Mouse (Mus musculus): ENCODE results near the gene Rhot2. TPM values are rescaled to one million over a fixed set of nuclear protein-coding genes. Genes with fewer than 3 reads are reported as not detected.

Rhot2 gene
- polyA plus RNA-seq, 1 experiment = 108 TPM

DNA sequence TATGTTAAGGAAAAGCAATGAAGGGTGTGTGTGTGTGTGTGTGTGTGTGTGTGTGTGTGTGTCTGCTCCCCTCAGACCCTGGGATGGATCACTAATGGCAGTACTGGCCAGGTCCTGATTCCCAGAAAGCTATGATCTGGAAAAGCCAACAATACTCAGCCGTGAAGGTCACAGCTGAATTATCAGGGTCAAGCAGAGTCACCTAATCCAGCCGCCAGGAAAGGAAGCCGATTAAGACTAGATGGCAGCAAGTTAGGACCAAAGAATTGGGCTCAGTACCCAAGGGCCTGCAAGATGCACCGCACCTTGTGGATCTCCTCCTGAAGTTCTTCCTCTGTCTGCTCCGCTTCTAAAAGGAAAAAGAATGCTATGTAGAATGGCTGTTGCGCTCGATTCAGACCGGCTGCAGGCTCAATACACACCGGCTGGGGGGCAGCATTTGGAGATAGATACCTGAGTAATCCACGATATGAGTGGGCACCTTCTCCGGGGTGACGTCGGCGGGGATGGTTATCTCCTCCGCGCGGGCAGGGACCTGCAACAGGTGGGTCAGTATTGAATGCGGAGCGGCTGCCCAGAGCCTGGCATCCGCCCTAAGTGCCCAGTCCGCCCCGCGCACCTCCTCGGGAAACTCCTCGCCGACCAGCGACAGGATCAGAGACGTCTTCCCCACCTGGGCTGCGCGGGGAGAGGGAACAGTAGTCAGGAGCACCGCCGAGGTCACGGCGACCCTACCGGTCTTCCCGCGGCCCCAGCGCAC, 835 bp downstream of the Rhot2 start:
- H3K4me3 ChIP-seq (ENCODE audit: insufficient read depth, low read length) = peak overlapping the region; percentile 85
- TF ChIP-seq POLR2A (IDR thresholded peaks at IDR 0.05; ENCODE audit: extremely low read depth, insufficient read depth, low read length) (no peak), CTCF (IDR thresholded peaks at IDR 0.05; ENCODE audit: extremely low read depth, insufficient read depth, low read length) (no peak)
- H3K27ac ChIP-seq (ENCODE audit: insufficient read depth, low read length) = peak overlapping the region; percentile 82
- H3K4me1 ChIP-seq (ENCODE audit: control insufficient read depth, insufficient read depth, low read length) = peaks cover 5% of the 10 kb centered on the region

- Histone ChIP-seq H3K27ac (ENCODE audit: insufficient read depth, low read length) (no peak overlapping the region), H3K4me1 (ENCODE audit: control insufficient read depth, insufficient read depth, low read length) (peaks cover 5% of the 10 kb centered on the region), H3K4me3 (ENCODE audit: insufficient read depth, low read length) (peak overlapping the region; percentile 85; the same call in 1 of the 2 replicates)
- TF ChIP-seq POLR2A (IDR thresholded peaks at IDR 0.05; ENCODE audit: extremely low read depth, insufficient read depth, low read length) = no peak
- no peak for TF ChIP-seq CTCF (IDR thresholded peaks at IDR 0.05; ENCODE audit: extremely low read depth, insufficient read depth, low read length)
Measured at GRCm38 (mm10) chr17:25843122-25843521, 1.5 kb downstream of the Rhot2 start.

DNA sequence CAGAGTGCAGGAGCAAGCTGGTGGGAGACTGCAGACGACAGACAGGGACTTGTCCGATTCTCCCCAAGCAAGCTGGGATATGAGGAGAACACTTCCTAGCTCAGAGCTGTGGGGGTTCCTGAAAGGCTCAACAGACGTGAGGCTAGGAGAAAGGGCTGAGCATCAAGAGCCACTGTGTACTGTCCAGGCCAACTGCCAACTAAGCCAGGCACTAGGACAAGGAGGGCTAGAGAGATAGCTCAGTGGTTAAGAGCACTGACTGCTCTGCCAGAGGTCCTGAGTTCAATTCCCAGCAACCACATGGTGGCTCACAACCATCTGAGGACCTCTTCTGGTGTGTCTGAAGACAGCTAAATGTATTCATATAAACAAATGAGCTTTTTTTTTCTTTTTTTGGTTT, 2.1 kb downstream of the Rhot2 start:
- no peak for TF ChIP-seq POLR2A (IDR thresholded peaks at IDR 0.05; ENCODE audit: extremely low read depth, insufficient read depth, low read length)
- no peak for TF ChIP-seq CTCF (IDR thresholded peaks at IDR 0.05; ENCODE audit: extremely low read depth, insufficient read depth, low read length)
- Histone ChIP-seq H3K4me1 (ENCODE audit: control insufficient read depth, insufficient read depth, low read length) (peaks cover 5% of the 10 kb centered on the region), H3K27ac (ENCODE audit: insufficient read depth, low read length) (no peak overlapping the region), H3K4me3 (ENCODE audit: insufficient read depth, low read length) (no peak overlapping the region; the same call in 1 of the 2 replicates)

DNA sequence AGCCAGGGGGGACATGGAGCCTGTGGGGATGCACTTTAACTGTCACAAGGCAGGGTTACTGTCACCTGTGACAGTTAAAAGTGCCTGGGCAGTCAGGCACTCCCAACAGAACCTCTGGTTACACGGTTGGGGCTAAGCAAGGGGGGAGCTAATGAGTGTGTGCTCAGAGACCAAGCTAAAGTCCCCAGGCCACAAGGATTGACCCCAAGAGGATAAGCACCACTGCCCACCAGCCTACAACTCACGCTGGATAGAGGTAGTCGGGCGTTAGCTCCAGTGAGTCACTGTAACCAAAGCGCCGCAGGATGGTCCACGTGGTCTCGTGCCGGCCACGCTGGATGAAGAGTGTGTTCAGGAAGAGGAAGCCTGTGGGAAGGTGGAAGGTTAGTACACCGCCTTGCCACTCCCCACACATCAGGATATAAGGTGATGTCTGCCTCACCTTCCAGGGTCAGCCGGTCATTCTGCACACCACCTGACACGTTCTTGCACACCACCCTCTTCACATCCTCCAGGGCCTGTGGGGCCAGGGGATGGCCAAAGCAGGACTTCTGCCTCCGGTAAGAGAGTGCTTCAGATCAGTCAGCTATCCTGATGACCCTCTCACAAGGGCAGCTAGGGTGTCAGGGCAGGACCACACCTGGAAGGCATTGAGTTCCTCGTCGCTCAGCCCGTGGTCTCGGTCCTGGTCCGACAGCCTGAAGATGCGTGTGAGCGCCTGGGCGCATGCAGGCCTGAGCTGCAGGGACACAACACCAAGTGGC, 3.4 kb downstream of the Rhot2 start, which contains the start of gene Gm20683:
Gene Gm20683 (minus strand): TSS at position 647 of the 764 bp plus-strand sequence.
- peaks cover 5% of the 10 kb centered on the region for H3K4me1 ChIP-seq (ENCODE audit: control insufficient read depth, insufficient read depth, low read length)
- no peak for TF ChIP-seq POLR2A (IDR thresholded peaks at IDR 0.05; ENCODE audit: extremely low read depth, insufficient read depth, low read length)
- no peak for TF ChIP-seq CTCF (IDR thresholded peaks at IDR 0.05; ENCODE audit: extremely low read depth, insufficient read depth, low read length)
- no peak within 1 kb of the TSS for H3K27ac ChIP-seq (ENCODE audit: insufficient read depth, low read length)
- no peak within 1 kb of the TSS; the same call in 1 of the 2 replicates for H3K4me3 ChIP-seq (ENCODE audit: insufficient read depth, low read length)

DNA sequence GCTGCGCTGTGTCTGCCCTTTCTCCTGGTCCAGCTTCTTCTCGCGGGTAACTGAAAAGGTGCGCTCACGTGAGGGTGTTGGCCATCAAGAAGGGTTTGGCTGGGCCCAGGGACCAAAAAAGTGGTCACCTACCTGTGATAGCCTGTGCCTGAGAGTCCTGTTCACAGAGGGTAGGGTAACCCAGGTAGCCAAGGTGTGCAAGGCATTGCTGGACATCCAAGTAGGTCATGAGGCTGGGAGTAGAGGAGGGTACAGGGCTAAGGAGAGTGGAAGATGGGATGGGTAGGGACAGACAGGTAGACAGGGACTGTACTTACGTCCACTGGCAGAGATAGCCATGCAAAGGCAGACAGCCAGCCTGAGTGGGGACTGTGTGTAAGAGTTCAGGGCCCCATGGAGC, 4.1 kb downstream of the Rhot2 start:
- H3K4me1 ChIP-seq (ENCODE audit: control insufficient read depth, insufficient read depth, low read length) = peaks cover 8% of the 10 kb centered on the region
- TF ChIP-seq CTCF (IDR thresholded peaks at IDR 0.05; ENCODE audit: extremely low read depth, insufficient read depth, low read length) = no peak

GRCm38 (mm10) chr17:25839455-25840235, 5.0 kb downstream of the Rhot2 start:
- TF ChIP-seq POLR2A (IDR thresholded peaks at IDR 0.05; ENCODE audit: extremely low read depth, insufficient read depth, low read length) = no peak
- no peak for TF ChIP-seq CTCF (IDR thresholded peaks at IDR 0.05; ENCODE audit: extremely low read depth, insufficient read depth, low read length)
- no peak overlapping the region for H3K27ac ChIP-seq (ENCODE audit: insufficient read depth, low read length)
- peaks cover 10% of the 10 kb centered on the region for H3K4me1 ChIP-seq (ENCODE audit: control insufficient read depth, insufficient read depth, low read length)
- H3K4me3 ChIP-seq (ENCODE audit: insufficient read depth, low read length) = no peak overlapping the region

More for the DNA sequence above, 4.1 kb downstream of the Rhot2 start:
- H3K4me3 ChIP-seq (ENCODE audit: insufficient read depth, low read length) = no peak overlapping the region
- H3K27ac ChIP-seq (ENCODE audit: insufficient read depth, low read length) = no peak overlapping the region

GRCm38 (mm10) chr17:25838904-25839303, 5.7 kb downstream of the Rhot2 start:
- no peak overlapping the region for H3K27ac ChIP-seq (ENCODE audit: insufficient read depth, low read length)
- H3K4me1 ChIP-seq (ENCODE audit: control insufficient read depth, insufficient read depth, low read length) = peaks cover 10% of the 10 kb centered on the region
- H3K4me3 ChIP-seq (ENCODE audit: insufficient read depth, low read length) = no peak overlapping the region
- TF ChIP-seq POLR2A (IDR thresholded peaks at IDR 0.05; ENCODE audit: extremely low read depth, insufficient read depth, low read length) = no peak
- TF ChIP-seq CTCF (IDR thresholded peaks at IDR 0.05; ENCODE audit: extremely low read depth, insufficient read depth, low read length) = no peak

DNA sequence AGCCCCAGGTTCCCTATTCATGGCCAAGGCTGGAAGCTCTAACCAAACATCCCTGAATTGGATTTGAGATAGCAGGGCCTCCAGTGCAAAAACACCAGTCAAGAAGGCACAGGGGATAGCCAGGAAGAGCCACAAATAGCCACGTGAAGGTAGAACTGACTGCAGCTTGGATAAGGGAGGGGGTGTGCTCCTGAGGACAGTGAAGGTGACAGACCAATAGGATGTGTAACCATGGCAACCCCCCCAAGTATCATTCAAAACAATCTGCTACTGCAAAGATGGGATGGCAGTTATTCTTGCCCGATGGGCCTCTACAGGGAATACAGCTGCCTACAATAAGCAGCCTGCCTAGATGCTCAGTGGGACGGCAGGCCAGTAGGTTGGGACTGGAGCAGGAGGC, 7.1 kb downstream of the Rhot2 start:
- Histone ChIP-seq H3K27ac (ENCODE audit: insufficient read depth, low read length) (peak overlapping the region; percentile 69; the same call in 1 of the 2 replicates), H3K4me3 (ENCODE audit: insufficient read depth, low read length) (no peak overlapping the region; the same call in 1 of the 2 replicates), H3K4me1 (ENCODE audit: control insufficient read depth, insufficient read depth, low read length) (peaks cover 5% of the 10 kb centered on the region)
- no peak for TF ChIP-seq CTCF (IDR thresholded peaks at IDR 0.05; ENCODE audit: extremely low read depth, insufficient read depth, low read length)

DNA sequence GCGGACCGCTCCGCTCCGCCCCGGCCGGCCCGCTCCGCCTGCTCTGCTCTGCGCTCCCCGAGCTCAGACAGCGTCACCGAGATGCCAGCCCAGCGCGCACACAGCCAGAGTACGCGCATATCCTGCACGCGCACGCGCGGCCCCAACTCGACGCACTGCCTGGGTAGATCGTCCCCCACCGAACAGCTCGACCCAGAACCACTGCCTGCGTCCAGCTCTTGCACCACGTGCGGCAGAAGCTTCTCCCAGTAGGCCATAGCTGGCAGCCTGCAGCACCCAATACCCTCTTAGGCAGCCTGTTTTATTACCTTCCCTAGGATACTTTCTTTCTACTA, 7.6 kb downstream of the Rhot2 start, which contains the start of gene Rhbdl1:
Gene Rhbdl1 (minus strand): TSS at position 220 of the 335 bp plus-strand sequence.
- TF ChIP-seq CTCF (IDR thresholded peaks at IDR 0.05; ENCODE audit: extremely low read depth, insufficient read depth, low read length) = no peak
- peak; percentile 71; the same call in 1 of the 2 replicates for TF ChIP-seq POLR2A (IDR thresholded peaks at IDR 0.05; ENCODE audit: extremely low read depth, insufficient read depth, low read length)
- peak within 1 kb of the TSS; percentile 69 for H3K27ac ChIP-seq (ENCODE audit: insufficient read depth, low read length)
- peaks cover 5% of the 10 kb centered on the region for H3K4me1 ChIP-seq (ENCODE audit: control insufficient read depth, insufficient read depth, low read length)
- H3K4me3 ChIP-seq (ENCODE audit: insufficient read depth, low read length) = peak within 1 kb of the TSS; percentile 51
